Mouse (Mus musculus) heart, adult 2 months (tissue): Measurements from ENCODE around the gene Nfkbie. TPM values are rescaled to one million over a fixed set of nuclear protein-coding genes. Genes with fewer than 3 reads are reported as not detected.
A peak's percentile ranks its signal among the peaks of the same experiment; 100 is the strongest.

ENCODE experiments used
- DNase-seq, 2 experiments: peaks; one replicate each; pipeline ENCODE4 v3.0.0; 2021
- H3K27ac ChIP-seq: fragments of 200-600 bp; 2 replicates; pipeline ENCODE4 v1.8.1; 2022
- H3K27me3 ChIP-seq: fragments of 200-500 bp; 2 replicates; pipeline ENCODE4 v1.6.1; 2012; ENCODE audit warnings: mild to moderate bottlenecking, low read length, inconsistent platforms, mixed read lengths; ENCODE audit not compliant: control insufficient read depth, insufficient read depth
- H3K36me3 ChIP-seq: fragments of 200-500 bp; 2 replicates; pipeline ENCODE4 v1.6.1; 2012; ENCODE audit warnings: low read length, inconsistent platforms; ENCODE audit not compliant: control insufficient read depth, insufficient read depth
- H3K4me1 ChIP-seq: fragments of 200-500 bp; 2 replicates; pipeline ENCODE4 v1.6.1; 2011; ENCODE audit warnings: low read length; ENCODE audit not compliant: control insufficient read depth, insufficient read depth
- H3K4me3 ChIP-seq: fragments of 200-600 bp; 2 replicates; pipeline ENCODE4 v1.8.1; 2022
- H3K79me2 ChIP-seq: fragments of 200-500 bp; replicated peaks from 2 replicates; pipeline ENCODE4 v1.6.1; 2012; ENCODE audit warnings: mild to moderate bottlenecking, inconsistent platforms, low read length, moderate library complexity, mixed read lengths; ENCODE audit not compliant: control insufficient read depth, insufficient read depth
- H3K9ac ChIP-seq: fragments of 200-500 bp; 2 replicates; pipeline ENCODE4 v1.6.1; 2012; ENCODE audit warnings: low read depth, mild to moderate bottlenecking, control low read depth, inconsistent platforms, low read length, mixed read lengths
- CTCF ChIP-seq: fragments of 200-600 bp; IDR thresholded peaks from 2 replicates; pipeline ENCODE4 v1.8.1; 2022; ENCODE audit warnings: antibody characterized with exemption, mild to moderate bottlenecking, moderate library complexity
- EP300 ChIP-seq: fragments of 200-500 bp; IDR thresholded peaks from 2 replicates; pipeline ENCODE4 v1.6.1; 2011; ENCODE audit warnings: low read depth, low read length, control low read depth; ENCODE audit not compliant: insufficient read depth
- POLR2A ChIP-seq: fragments of 200-500 bp; IDR thresholded peaks from 2 replicates; pipeline ENCODE4 v1.6.1; 2011; ENCODE audit warnings: mild to moderate bottlenecking, low read depth, low read length, control low read depth; ENCODE audit not compliant: insufficient read depth
- WGBS: fragments of 180-500 bp; shearing (Covaris S2); methylation state at CpG from one replicate; pipeline ENCODE4 v1.1.7; 2018; 5-methylcytosine and 5-hydroxymethylcytosine counted together
- intact Hi-C: fragments of 180-260 bp; cut with DNase I; formaldehyde crosslinking; loops from one replicate; pipeline ENCODE4 v1.15.1; 2025
- polyA plus RNA-seq: library from polyadenylated mRNA; depleted of rRNA; stranded (reverse); fragments of >200 nt; gene quantifications from 2 replicates; pipeline ENCODE4 v1.2.3, GENCODE M21; 2012
- total RNA-seq, 2 experiments: library from RNA; stranded (reverse); gene quantifications; 2 replicates each; pipeline ENCODE4 v1.2.3; 2021

Nfkbie gene
- total and polyA plus RNA-seq, 3 experiments = 1.1 to 2.2 (median 1.1) TPM

GRCm38 (mm10) chr17:45515204-45515726 is 40.2 kb upstream of the Nfkbie start:
- WGBS = 59% methylated on average over 15 of the region's 15 CpGs
- Histone ChIP-seq H3K4me1 (no peaks in the 10 kb centered on the region), H3K27me3 (no peaks in the 10 kb centered on the region), H3K9ac (no peak overlapping the region), H3K79me2 (no peaks in the 10 kb centered on the region), H3K4me3 (no peak overlapping the region), H3K27ac (no peak overlapping the region), H3K36me3 (no peaks in the 10 kb centered on the region)
- intact Hi-C loops = no loop called here
- DNase-seq = no peak
- TF ChIP-seq POLR2A = no peak
- TF ChIP-seq EP300 = no peak
- TF ChIP-seq CTCF = no peak

GRCm38 (mm10) chr17:45515806-45516205 is 39.7 kb upstream of the Nfkbie start:
- Histone ChIP-seq H3K4me3 (no peak overlapping the region), H3K79me2 (no peaks in the 10 kb centered on the region), H3K27ac (no peak overlapping the region), H3K27me3 (no peaks in the 10 kb centered on the region), H3K9ac (no peak overlapping the region), H3K36me3 (no peaks in the 10 kb centered on the region), H3K4me1 (no peaks in the 10 kb centered on the region)
- WGBS = 81% methylated on average over 10 of the region's 10 CpGs
- no peak for DNase-seq
- no peak for TF ChIP-seq EP300
- TF ChIP-seq POLR2A = no peak
- no peak for TF ChIP-seq CTCF
- intact Hi-C loops = loop anchor here (1.0 to 2.0 kb wide), 2 partner anchors 36 to 127 kb away; no protein-coding TSS in a partner anchor

- H3K4me1 ChIP-seq = no peaks in the 10 kb centered on the region
- TF ChIP-seq CTCF = peak; percentile 96
- TF ChIP-seq POLR2A = no peak
- no peak for TF ChIP-seq EP300
- no peaks in the 10 kb centered on the region for H3K79me2 ChIP-seq
- no peak overlapping the region for H3K9ac ChIP-seq
- H3K27me3 ChIP-seq = no peaks in the 10 kb centered on the region
- H3K27ac ChIP-seq = no peak overlapping the region
- H3K4me3 ChIP-seq = no peak overlapping the region
- peak; percentile 62 to 84 for DNase-seq
- WGBS = 45% methylated on average over 8 of the region's 8 CpGs
- intact Hi-C loops = loop anchor here (1.0 to 2.0 kb wide), 2 partner anchors 36 to 126 kb away; no protein-coding TSS in a partner anchor
- H3K36me3 ChIP-seq = no peaks in the 10 kb centered on the region
Observed at GRCm38 (mm10) chr17:45516488-45516887, 39.0 kb upstream of the Nfkbie start.

- H3K4me1 ChIP-seq = no peaks in the 10 kb centered on the region
- DNase-seq = no peak
- H3K4me3 ChIP-seq = no peak overlapping the region
- no peaks in the 10 kb centered on the region for H3K79me2 ChIP-seq
- no peak for TF ChIP-seq CTCF
- TF ChIP-seq POLR2A = no peak
- no peak for TF ChIP-seq EP300
- no peaks in the 10 kb centered on the region for H3K27me3 ChIP-seq
- H3K27ac ChIP-seq = no peak overlapping the region
- H3K9ac ChIP-seq = no peak overlapping the region
- 93% methylated on average over 21 of the region's 21 CpGs for WGBS
- intact Hi-C loops = loop anchor here (2.0 kb wide), 1 partner anchor 126 kb away; no protein-coding TSS in a partner anchor
- H3K36me3 ChIP-seq = no peaks in the 10 kb centered on the region
Observed at GRCm38 (mm10) chr17:45517135-45517534, 38.4 kb upstream of the Nfkbie start.

GRCm38 (mm10) chr17:45517549-45518215 is 37.8 kb upstream of the Nfkbie start:
- 90% methylated on average over 28 of the region's 28 CpGs for WGBS
- intact Hi-C loops = loop anchor here (2.0 kb wide), 1 partner anchor 125 kb away; no protein-coding TSS in a partner anchor
- Histone ChIP-seq H3K4me1 (no peaks in the 10 kb centered on the region), H3K36me3 (no peaks in the 10 kb centered on the region), H3K9ac (no peak overlapping the region), H3K27me3 (no peaks in the 10 kb centered on the region), H3K79me2 (no peaks in the 10 kb centered on the region), H3K4me3 (no peak overlapping the region), H3K27ac (no peak overlapping the region)
- no peak for DNase-seq
- no peak for TF ChIP-seq CTCF
- no peak for TF ChIP-seq POLR2A
- TF ChIP-seq EP300 = no peak

GRCm38 (mm10) chr17:45518766-45519475 is 36.6 kb upstream of the Nfkbie start:
- no peak for DNase-seq
- H3K9ac ChIP-seq = no peak overlapping the region
- H3K79me2 ChIP-seq = no peaks in the 10 kb centered on the region
- H3K4me1 ChIP-seq = no peaks in the 10 kb centered on the region
- TF ChIP-seq CTCF = no peak
- TF ChIP-seq EP300 = no peak
- intact Hi-C loops = no loop called here
- no peak overlapping the region for H3K4me3 ChIP-seq
- no peak overlapping the region for H3K27ac ChIP-seq
- WGBS = 90% methylated on average over 12 of the region's 12 CpGs
- H3K27me3 ChIP-seq = no peaks in the 10 kb centered on the region
- no peaks in the 10 kb centered on the region for H3K36me3 ChIP-seq
